Mouse (Mus musculus): ENCODE results near the gene H2al3.

H2al3 gene

DNA sequence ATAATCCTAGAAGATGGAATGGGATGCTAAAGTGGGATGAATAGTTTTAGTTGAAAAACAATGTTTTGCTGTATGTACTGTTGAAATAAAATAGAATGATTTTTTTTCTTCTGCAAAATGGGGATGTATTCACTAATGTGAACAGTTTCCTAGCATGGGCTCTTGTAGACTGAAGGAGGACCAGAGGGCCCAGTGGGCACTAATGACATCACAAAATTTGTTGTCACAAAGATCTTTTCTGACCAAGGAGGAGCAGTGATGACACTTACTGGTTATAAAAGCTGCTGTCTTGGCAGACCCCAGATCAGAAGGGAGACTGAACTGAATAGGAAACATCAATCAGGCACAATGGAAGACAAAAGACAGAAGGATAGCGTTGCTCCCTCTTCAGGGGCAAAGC, at the start of gene H2al3:
TSS of gene H2al3 (plus strand) at position 301 of the 400 bp plus-strand sequence.
- no peak for DNase-seq (ENCODE audit: extremely low spot score, low spot score)

DNA sequence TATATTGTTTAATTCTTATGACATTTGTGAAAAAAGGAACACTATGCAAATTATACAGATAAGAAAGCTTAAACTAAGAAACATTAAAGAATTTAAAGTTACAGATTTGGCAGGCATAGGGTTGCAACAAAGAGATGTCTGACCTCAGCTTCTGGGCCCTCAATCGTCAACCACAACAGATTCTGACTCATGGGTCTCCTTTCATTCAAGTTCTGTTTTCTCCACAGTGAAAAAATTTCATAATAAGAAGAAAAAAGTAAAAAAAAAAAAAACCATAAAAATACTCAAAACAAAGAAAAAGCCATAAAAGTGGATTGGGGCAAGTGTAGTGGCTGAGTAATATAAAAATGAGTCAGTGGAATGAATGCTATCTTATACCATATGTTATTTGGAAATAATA, 39.4 kb upstream of the H2al3 start:
- DNase-seq (ENCODE audit: extremely low spot score, low spot score), result no peak

DNA sequence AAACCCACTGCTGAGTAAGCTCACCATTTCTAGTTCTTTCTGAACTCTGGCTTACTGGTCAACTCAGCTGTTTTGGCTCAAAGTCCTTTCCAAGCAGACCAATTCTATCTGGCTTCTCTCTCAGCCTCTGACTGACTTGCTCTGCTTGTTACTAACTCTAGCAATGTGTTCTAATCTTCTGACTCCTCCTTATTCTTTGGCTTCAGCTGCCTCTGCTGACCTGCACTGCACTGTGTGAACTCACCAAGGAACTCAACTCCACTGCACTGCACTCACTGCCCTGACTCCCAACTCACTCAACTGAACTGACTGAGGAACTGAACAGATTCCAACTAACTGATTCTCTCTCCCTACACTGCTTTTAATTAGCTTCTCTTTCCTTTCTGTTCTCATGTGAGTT, 37.0 kb upstream of the H2al3 start:
- no peak for DNase-seq (ENCODE audit: extremely low spot score, low spot score)

DNA sequence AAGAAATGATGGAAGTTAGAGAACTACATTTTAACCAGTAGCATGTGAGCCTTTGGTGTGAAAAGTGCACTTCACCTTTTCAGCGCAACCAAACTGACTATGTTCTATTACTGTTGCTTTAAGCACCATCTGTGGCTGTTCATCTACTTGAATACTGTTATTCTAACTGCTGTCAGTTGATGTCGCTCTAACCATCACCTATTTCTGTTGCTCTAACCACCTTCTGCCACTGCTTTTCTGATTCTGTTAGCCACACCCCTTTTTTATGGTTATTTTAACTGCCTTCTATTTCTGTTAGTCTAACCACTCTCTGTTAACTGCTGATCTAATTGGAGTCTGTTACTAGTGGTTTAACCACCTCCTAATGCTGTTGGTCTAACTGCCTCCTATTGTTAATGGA, 14.7 kb upstream of the H2al3 start:
- DNase-seq (ENCODE audit: extremely low spot score, low spot score), result no peak

DNA sequence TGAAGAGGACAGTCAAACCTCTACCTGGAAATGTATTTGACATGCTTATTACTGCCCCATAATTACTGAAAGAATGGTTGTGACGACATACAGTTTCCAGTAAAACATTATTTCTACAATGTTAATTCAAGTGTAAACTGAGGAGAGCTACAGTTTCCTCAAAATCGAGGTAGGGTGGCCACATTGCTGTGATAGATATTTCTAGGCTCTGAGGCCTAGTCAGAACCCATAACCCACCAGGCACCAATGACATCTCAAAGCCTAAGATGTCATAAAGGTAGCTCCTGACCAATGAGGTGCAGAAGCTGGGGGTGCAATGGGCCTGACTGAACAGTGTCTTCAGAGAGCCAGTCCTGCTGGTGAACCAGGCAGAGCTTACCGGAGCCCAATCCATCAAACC, 2.9 kb upstream of the H2al3 start, which contains the start of gene Hypm:
TSS of gene Hypm (plus strand) at position 301 of the 400 bp plus-strand sequence.
- no peak for DNase-seq (ENCODE audit: extremely low spot score, low spot score)

DNA sequence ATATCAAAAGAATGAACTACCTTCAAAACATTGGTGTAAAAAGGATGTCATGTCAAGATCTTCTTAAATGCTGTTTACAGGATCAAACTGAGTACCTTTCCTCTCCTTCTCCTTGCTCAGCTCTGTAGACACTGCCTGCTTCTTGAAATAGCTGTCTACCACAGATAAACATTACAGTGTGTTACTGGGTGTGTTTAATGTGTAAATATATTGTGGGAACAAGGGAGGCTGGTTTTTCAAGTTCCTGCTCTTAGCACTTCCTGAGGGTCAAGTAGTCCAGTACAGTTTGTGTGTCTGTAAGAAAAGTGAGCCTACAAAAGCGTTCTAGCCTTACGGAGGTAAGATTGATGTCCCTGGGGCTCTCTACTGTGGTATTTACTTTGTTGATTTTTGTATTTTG, 12.4 kb downstream of the H2al3 start:
- no peak for DNase-seq (ENCODE audit: extremely low spot score, low spot score)

DNA sequence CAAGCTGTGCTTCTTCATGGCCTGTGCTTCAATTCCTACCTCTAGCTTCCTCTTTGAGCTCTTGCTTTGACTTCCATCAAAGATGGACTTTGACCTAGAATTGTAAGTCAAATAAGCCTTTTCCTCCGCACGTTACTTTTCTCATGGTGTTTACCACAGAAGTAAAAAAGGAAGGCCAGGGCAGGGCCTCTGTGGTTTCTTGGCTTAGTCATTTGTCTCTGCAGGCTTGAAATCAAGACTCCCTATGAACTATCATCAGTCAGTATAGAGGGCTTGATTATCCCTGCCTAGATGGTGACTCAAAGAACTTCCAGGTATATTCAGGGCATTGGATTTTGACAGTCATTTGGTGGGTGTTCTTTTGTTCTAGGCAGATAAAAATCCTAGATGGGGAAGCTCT, 26.0 kb downstream of the H2al3 start:
- no peak for DNase-seq (ENCODE audit: extremely low spot score, low spot score)

DNA sequence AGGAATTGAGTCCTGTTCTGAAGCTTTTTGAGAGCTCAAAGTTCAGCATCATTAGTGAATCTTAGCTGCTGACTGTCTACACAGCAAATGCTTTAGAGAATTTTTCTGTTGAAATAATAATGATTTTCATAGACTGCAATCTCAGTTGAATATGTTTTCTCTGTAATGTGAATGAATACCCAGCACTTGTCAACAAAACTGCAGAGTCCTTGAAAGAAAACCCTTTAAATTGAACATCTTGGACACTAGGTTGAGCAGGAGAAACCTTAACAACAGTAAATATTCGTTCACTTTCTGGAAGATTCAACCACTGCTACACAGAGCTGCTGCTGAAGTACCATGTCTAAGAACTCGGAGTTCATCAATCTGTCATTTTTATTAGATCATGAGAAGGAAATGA, 35.8 kb downstream of the H2al3 start, which contains the start of gene Sytl5:
TSS of gene Sytl5 (plus strand) at position 301 of the 400 bp plus-strand sequence.
- no peak for DNase-seq (ENCODE audit: extremely low spot score, low spot score)

Measured in neural tube, embryonic 10.5 days (tissue).